Mouse (Mus musculus): ENCODE data around the gene Vmn2r90. TPM values are rescaled to one million over a fixed set of nuclear protein-coding genes. Genes with fewer than 3 reads are reported as not detected.

The Vmn2r90 gene
- not detected in 2 replicates for polyA plus RNA-seq (2012; rRNA removed)

GRCm38 (mm10) chr17:17703447-17703846 is at the start of gene Vmn2r90:
Gene Vmn2r90, plus strand, starts transcription at chr17:17703747.

Other genes starting within 250 kb of the Vmn2r90 start
- gene Lnpep, start 78.7 kb upstream of the Vmn2r90 start, polyA plus RNA-seq (2012; rRNA removed) = 4.2 and 4.8 TPM in 2 replicates
- 6.8 and 10.5 TPM in 2 replicates for gene Spaca6, start 123.4 kb downstream of the Vmn2r90 start, polyA plus RNA-seq (2012; rRNA removed)
- 0.08 TPM in 2 replicates for gene Has1, start 151.5 kb downstream of the Vmn2r90 start, polyA plus RNA-seq (2012; rRNA removed)
- 17.5 and 21.4 TPM in 2 replicates for gene Fpr1, start 180.2 kb downstream of the Vmn2r90 start, polyA plus RNA-seq (2012; rRNA removed)
- 19.7 and 24.7 TPM in 2 replicates for gene Fpr2, start 184.1 kb downstream of the Vmn2r90 start, polyA plus RNA-seq (2012; rRNA removed)
- gene Fpr3, start 184.1 kb downstream of the Vmn2r90 start, polyA plus RNA-seq (2012; rRNA removed) = 0.02 TPM in 1 of 2 replicates, not detected in the other